ENCODE assay signal across 19 mouse cellular contexts in the genomic region with DNA sequence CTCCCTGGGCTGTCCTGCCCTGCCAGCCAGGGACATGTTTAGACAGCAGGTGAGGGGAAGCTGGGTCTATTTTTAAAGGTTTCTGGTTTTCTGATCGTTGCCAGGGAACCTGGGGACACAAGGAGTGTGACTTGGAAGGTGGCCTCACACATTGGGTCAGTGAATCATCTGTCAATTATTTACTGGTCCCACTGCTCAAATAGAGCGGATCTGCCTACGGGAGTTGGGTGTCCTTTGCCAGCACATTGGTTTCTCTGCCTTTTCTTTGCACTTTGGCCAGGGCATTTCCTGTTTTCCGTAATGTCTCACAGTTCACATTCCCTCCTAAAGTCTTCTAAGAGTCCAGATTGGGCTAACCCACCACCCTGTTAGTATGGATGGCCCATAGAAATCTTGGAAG.
DNase-seq lines count a peak whose midpoint lies in the region; ATAC-seq and TF ChIP-seq lines count a peak whose summit lies in the region.
"Had no signal": no experiment of that assay in that cellular context is flagged by ENCODE, and none has a peak within 500 bp of the region (broad histone marks: within the 10 kb centered on the region; RNA-seq: fewer than 3 reads in every experiment).

No protein-coding gene starts in this region.

- H3K9ac ChIP-seq in embryonic facial prominence, embryonic 14.5 days (ENCODE audit: low read depth, low read length): no peak overlapping the region
- H3K9ac ChIP-seq in liver, embryonic 16.5 days (ENCODE audit: low read depth, low read length): no peak overlapping the region
- H3K9ac ChIP-seq in midbrain, postnatal 0 days (replicated peaks; ENCODE audit: low read length, poor library complexity, severe bottlenecking): no peak overlapping the region
- H3K9ac ChIP-seq: embryonic facial prominence, embryonic 13.5 days; forebrain, embryonic 15.5 days; limb, embryonic 13.5 days; stomach, embryonic 15.5 days had no signal

- H3K36me3 ChIP-seq in embryonic facial prominence, embryonic 14.5 days (ENCODE audit: control insufficient read depth, insufficient read depth, low read length): no peaks in the 10 kb centered on the region
- no peaks in the 10 kb centered on the region for H3K36me3 ChIP-seq in embryonic facial prominence, embryonic 10.5 days (replicated peaks)
- no peaks in the 10 kb centered on the region for H3K36me3 ChIP-seq in liver, embryonic 16.5 days (ENCODE audit: control insufficient read depth, insufficient read depth)
- no peaks in the 10 kb centered on the region for H3K36me3 ChIP-seq in midbrain, postnatal 0 days (ENCODE audit: insufficient read depth, low read length)
- H3K36me3 ChIP-seq: embryonic facial prominence, embryonic 13.5 days; forebrain, embryonic 15.5 days; hindbrain, embryonic 10.5 days; limb, embryonic 13.5 days; stomach, embryonic 15.5 days had no signal

- no peak overlapping the region for H3K4me2 ChIP-seq in embryonic facial prominence, embryonic 14.5 days (ENCODE audit: low read depth, low read length)
- no peak overlapping the region for H3K4me2 ChIP-seq in liver, embryonic 16.5 days (ENCODE audit: low read depth, low read length)
- no peak overlapping the region for H3K4me2 ChIP-seq in midbrain, postnatal 0 days (ENCODE audit: low read depth, low read length, poor library complexity, severe bottlenecking)
- H3K4me2 ChIP-seq: embryonic facial prominence, embryonic 13.5 days; forebrain, embryonic 15.5 days; limb, embryonic 13.5 days; midbrain, embryonic 11.5 days; stomach, embryonic 15.5 days had no signal

- 70% methylated on average over 4 of the region's 4 CpGs for WGBS in embryonic facial prominence, embryonic 14.5 days
- WGBS in embryonic facial prominence, embryonic 10.5 days: 83% methylated on average over 4 of the region's 4 CpGs
- WGBS in liver, embryonic 16.5 days (ENCODE audit: insufficient replicate concordance): 50% methylated on average over 4 of the region's 4 CpGs
- 84% methylated on average over 4 of the region's 4 CpGs for WGBS in midbrain, postnatal 0 days

- no peak overlapping the region for H3K4me3 ChIP-seq in embryonic facial prominence, embryonic 14.5 days (ENCODE audit: low read depth, low read length)
- no peak overlapping the region for H3K4me3 ChIP-seq in embryonic facial prominence, embryonic 10.5 days
- no peak overlapping the region for H3K4me3 ChIP-seq in liver, embryonic 16.5 days (ENCODE audit: low read depth, low read length)
- H3K4me3 ChIP-seq in midbrain, postnatal 0 days (ENCODE audit: low read depth, low read length): no peak overlapping the region
- H3K4me3 ChIP-seq: embryonic facial prominence, embryonic 13.5 days; forebrain, embryonic 15.5 days; hindbrain, embryonic 10.5 days; limb, embryonic 13.5 days; myocyte; stomach, embryonic 15.5 days had no signal

- TF ChIP-seq CTCF in midbrain, postnatal 0 days (IDR thresholded peaks at IDR 0.05): no peak

- peaks cover 5% of the 10 kb centered on the region; the same call in 1 of the 2 replicates for H3K4me1 ChIP-seq in embryonic facial prominence, embryonic 14.5 days (ENCODE audit: control insufficient read depth, insufficient read depth, low read length)
- H3K4me1 ChIP-seq in embryonic facial prominence, embryonic 10.5 days: peaks cover 5% of the 10 kb centered on the region
- no peaks in the 10 kb centered on the region for H3K4me1 ChIP-seq in liver, embryonic 16.5 days (ENCODE audit: control insufficient read depth, low read depth, low read length)
- no peaks in the 10 kb centered on the region for H3K4me1 ChIP-seq in midbrain, postnatal 0 days (ENCODE audit: insufficient read depth, low read length)
- H3K4me1 ChIP-seq: forebrain, embryonic 15.5 days; stomach, embryonic 15.5 days had no signal

- H3K27ac ChIP-seq in embryonic facial prominence, embryonic 14.5 days (replicated peaks; ENCODE audit: low read depth, low read length): 0 out of 2 replicates have a peak overlapping the region, but pooled peaks have one; percentile 28
- no peak overlapping the region for H3K27ac ChIP-seq in embryonic facial prominence, embryonic 10.5 days (replicated peaks)
- peak overlapping the region; percentile 60 for H3K27ac ChIP-seq in liver, embryonic 16.5 days (ENCODE audit: low read length)
- H3K27ac ChIP-seq in midbrain, postnatal 0 days (ENCODE audit: low read depth, low read length): no peak overlapping the region
- H3K27ac ChIP-seq: embryonic facial prominence, embryonic 13.5 days; forebrain, embryonic 15.5 days; hindbrain, embryonic 10.5 days; hindbrain, postnatal 0 days; limb, embryonic 13.5 days; macrophage; stomach, embryonic 15.5 days had no signal

- no peak for DNase-seq in embryonic facial prominence, embryonic 14.5 days (ENCODE audit: low spot score)
- no peak for DNase-seq in embryonic facial prominence, embryonic 10.5 days (ENCODE audit: low spot score)
- peak; percentile 63 for DNase-seq in kidney, adult 18-20 months
- peak; percentile 37 for DNase-seq in kidney, postnatal 10 days
- DNase-seq in adrenal gland, postnatal 36 days: no peak
- DNase-seq in heart, adult 11 months: no peak
- no peak for DNase-seq in midbrain, postnatal 0 days (ENCODE audit: low spot score)
- DNase-seq: gastrocnemius, postnatal 36 days; thymus, adult 2 months had no signal

- no peaks in the 10 kb centered on the region for H3K27me3 ChIP-seq in embryonic facial prominence, embryonic 14.5 days (replicated peaks; ENCODE audit: control insufficient read depth, insufficient read depth, low read length)
- H3K27me3 ChIP-seq in embryonic facial prominence, embryonic 10.5 days (replicated peaks; ENCODE audit: low read depth, poor library complexity, severe bottlenecking): no peaks in the 10 kb centered on the region
- no peaks in the 10 kb centered on the region for H3K27me3 ChIP-seq in liver, embryonic 16.5 days (ENCODE audit: control insufficient read depth, insufficient read depth, low read depth, low read length)
- H3K27me3 ChIP-seq in midbrain, postnatal 0 days (ENCODE audit: insufficient read depth, low read length): no peaks in the 10 kb centered on the region
- H3K27me3 ChIP-seq: forebrain, embryonic 15.5 days; stomach, embryonic 15.5 days had no signal

- no peak for ATAC-seq in embryonic facial prominence, embryonic 14.5 days (ENCODE audit: low read depth)
- ATAC-seq in liver, embryonic 16.5 days (ENCODE audit: low read depth): peak; percentile 90
- ATAC-seq in midbrain, postnatal 0 days (ENCODE audit: low FRiP score): no peak
- ATAC-seq: forebrain, embryonic 15.5 days; hindbrain, postnatal 0 days had no signal

- no peaks in the 10 kb centered on the region for H3K9me3 ChIP-seq in embryonic facial prominence, embryonic 14.5 days (ENCODE audit: control insufficient read depth, low read length)
- no peaks in the 10 kb centered on the region for H3K9me3 ChIP-seq in embryonic facial prominence, embryonic 10.5 days
- H3K9me3 ChIP-seq in liver, embryonic 16.5 days (replicated peaks; ENCODE audit: control insufficient read depth, low read length): no peaks in the 10 kb centered on the region
- no peaks in the 10 kb centered on the region for H3K9me3 ChIP-seq in midbrain, postnatal 0 days (ENCODE audit: low read length)
- H3K9me3 ChIP-seq: embryonic facial prominence, embryonic 13.5 days; forebrain, embryonic 15.5 days; hindbrain, embryonic 10.5 days; limb, embryonic 13.5 days; stomach, embryonic 15.5 days had no signal

Comparison
In these comparisons a context has a peak if more than half of its experiments do, and no peak if none do; other contexts are left out.
1. H3K27ac ChIP-seq: peak in embryonic facial prominence, embryonic 14.5 days (single experiment) and liver, embryonic 16.5 days (single experiment); none in embryonic facial prominence, embryonic 10.5 days (single experiment) and midbrain, postnatal 0 days (single experiment).
2. DNase-seq: peak in kidney, adult 18-20 months (single experiment) and kidney, postnatal 10 days (single experiment); none in embryonic facial prominence, embryonic 14.5 days (single experiment), embryonic facial prominence, embryonic 10.5 days (single experiment), adrenal gland, postnatal 36 days (0 of 2), heart, adult 11 months (single experiment) and midbrain, postnatal 0 days (single experiment).